Mouse (Mus musculus) erythroblast, embryonic 14.5 days (primary cell): ENCODE results near the gene Car15.

Experiments
- GATA1 ChIP-seq: IDR thresholded peaks from 2 replicates; pipeline ENCODE4 v1.6.1; 2012; ENCODE audit warnings: low read length, inconsistent platforms, mixed read lengths
- TAL1 ChIP-seq: IDR thresholded peaks from 3 replicates; pipeline ENCODE4 v1.6.1; 2012; ENCODE audit warnings: low read length, inconsistent platforms, mixed read lengths

GRCm38 (mm10) chr16:17842437-17842836, 4.3 kb upstream of the Car15 start:
- TF ChIP-seq TAL1 (no peak), GATA1 (no peak)
